Mouse (Mus musculus) C2C12 (cell line): Measurements from ENCODE around the gene Bfsp2. TPM values are rescaled to one million over a fixed set of nuclear protein-coding genes. Genes with fewer than 3 reads are reported as not detected.

Experiments
- H3K27me3 ChIP-seq: one replicate; pipeline ENCODE4 v1.6.1; 2011; ENCODE audit not compliant: control insufficient read depth, insufficient read depth, insufficient read length
- H3K36me3 ChIP-seq: one replicate; pipeline ENCODE4 v1.6.1; 2011; ENCODE audit not compliant: control insufficient read depth, insufficient read depth
- H3K4me3 ChIP-seq: one replicate; pipeline ENCODE4 v1.5.1; 2011; ENCODE audit warnings: mild to moderate bottlenecking, control low read depth; ENCODE audit not compliant: poor library complexity, insufficient read depth, severe bottlenecking
- H3K79me2 ChIP-seq: one replicate; pipeline ENCODE4 v1.6.1; 2011; ENCODE audit not compliant: control insufficient read depth, insufficient read depth
- H3K79me3 ChIP-seq: one replicate; pipeline ENCODE4 v1.6.1; 2011; ENCODE audit warnings: low read depth, control low read depth
- H3ac ChIP-seq: one replicate; pipeline ENCODE3; 2011; ENCODE audit warnings: low read depth; ENCODE audit not compliant: control insufficient read depth, insufficient read length
- CEBPB ChIP-seq: IDR thresholded peaks from one replicate; pipeline ENCODE4 v1.6.1; 2011; ENCODE audit warnings: low read depth, mild to moderate bottlenecking, control low read depth, moderate library complexity
- CTCF ChIP-seq: IDR thresholded peaks from one replicate; pipeline ENCODE4 v1.5.1; 2011; ENCODE audit not compliant: control insufficient read depth, insufficient read depth, insufficient read length
- FOSL1 ChIP-seq: IDR thresholded peaks from one replicate; pipeline ENCODE4 v1.8.0; 2011; ENCODE audit warnings: mild to moderate bottlenecking, low read length; ENCODE audit not compliant: poor library complexity, insufficient read depth, severe bottlenecking
- MAX ChIP-seq: IDR thresholded peaks from one replicate; pipeline ENCODE4 v1.6.1; 2011; ENCODE audit warnings: mild to moderate bottlenecking, control low read depth
- MYOD1 ChIP-seq: IDR thresholded peaks from one replicate; pipeline ENCODE4 v1.6.1; 2011; ENCODE audit warnings: low read depth; ENCODE audit not compliant: control insufficient read depth, insufficient read length
- MYOG ChIP-seq: IDR thresholded peaks from one replicate; pipeline ENCODE4 v1.6.1; 2011; ENCODE audit not compliant: control insufficient read depth, insufficient read length; ENCODE audit errors: extremely low read depth
- USF1 ChIP-seq: IDR thresholded peaks from one replicate; pipeline ENCODE4 v1.6.1; 2011; ENCODE audit warnings: low read depth, mild to moderate bottlenecking, control low read depth, moderate library complexity
- polyA plus RNA-seq: library from polyadenylated mRNA; unstranded; fragments of >200 nt; fragmentation: generic; extraction: Trizol; gene quantifications from one replicate; pipeline ENCODE4 v1.2.1, GENCODE M21; 2012; ENCODE audit warnings: missing spikeins

Gene Bfsp2
- polyA plus RNA-seq, 1 experiment: 0.22 TPM

GRCm38 (mm10) chr9:103391796-103392372 lies 88.3 kb downstream of the Bfsp2 start:
- no peaks in the 10 kb centered on the region for H3K79me2 ChIP-seq
- H3K4me3 ChIP-seq: no peak overlapping the region
- H3K79me3 ChIP-seq: no peaks in the 10 kb centered on the region
- H3ac ChIP-seq: no peak overlapping the region
- no peaks in the 10 kb centered on the region for H3K27me3 ChIP-seq
- no peaks in the 10 kb centered on the region for H3K36me3 ChIP-seq
- TF ChIP-seq MYOG: no peak
- TF ChIP-seq CEBPB: no peak

GRCm38 (mm10) chr9:103389261-103389660 lies 91.0 kb downstream of the Bfsp2 start:
- H3K4me3 ChIP-seq: no peak overlapping the region
- no peak overlapping the region for H3ac ChIP-seq
- no peaks in the 10 kb centered on the region for H3K36me3 ChIP-seq
- H3K79me3 ChIP-seq: no peaks in the 10 kb centered on the region
- TF ChIP-seq USF1 (no peak), MYOD1 (no peak), CEBPB (no peak), FOSL1 (no peak), MAX (no peak)
- no peaks in the 10 kb centered on the region for H3K27me3 ChIP-seq
- no peaks in the 10 kb centered on the region for H3K79me2 ChIP-seq

- Histone ChIP-seq H3K79me3 (no peaks in the 10 kb centered on the region), H3K4me3 (no peak overlapping the region)
- TF ChIP-seq CTCF: no peak
- TF ChIP-seq MYOG: no peak
- TF ChIP-seq MAX: no peak
- TF ChIP-seq FOSL1: no peak
Observed at GRCm38 (mm10) chr9:103387011-103387653, 93.1 kb downstream of the Bfsp2 start.

GRCm38 (mm10) chr9:103386573-103386972 lies 93.6 kb downstream of the Bfsp2 start:
- no peaks in the 10 kb centered on the region for H3K27me3 ChIP-seq
- no peaks in the 10 kb centered on the region for H3K36me3 ChIP-seq
- no peaks in the 10 kb centered on the region for H3K79me2 ChIP-seq
- no peaks in the 10 kb centered on the region for H3K79me3 ChIP-seq
- H3ac ChIP-seq: no peak overlapping the region
- no peak for TF ChIP-seq MAX
- TF ChIP-seq FOSL1: no peak
- TF ChIP-seq USF1: no peak
- no peak for TF ChIP-seq CEBPB
- H3K4me3 ChIP-seq: no peak overlapping the region

More at GRCm38 (mm10) chr9:103387011-103387653, 93.1 kb downstream of the Bfsp2 start:
- Histone ChIP-seq H3K27me3 (no peaks in the 10 kb centered on the region), H3ac (no peak overlapping the region), H3K36me3 (no peaks in the 10 kb centered on the region), H3K79me2 (no peaks in the 10 kb centered on the region)

- Histone ChIP-seq H3K4me3 (no peak overlapping the region), H3K79me2 (no peaks in the 10 kb centered on the region), H3K79me3 (no peaks in the 10 kb centered on the region), H3K27me3 (no peaks in the 10 kb centered on the region), H3K36me3 (no peaks in the 10 kb centered on the region), H3ac (no peak overlapping the region)
- TF ChIP-seq MYOG: no peak
- no peak for TF ChIP-seq MAX
- no peak for TF ChIP-seq CTCF
- TF ChIP-seq MYOD1: no peak
- TF ChIP-seq FOSL1: no peak
- TF ChIP-seq USF1: no peak
- no peak for TF ChIP-seq CEBPB
Observed at GRCm38 (mm10) chr9:103385600-103385999, 94.6 kb downstream of the Bfsp2 start.

GRCm38 (mm10) chr9:103384141-103384796 lies 96.0 kb downstream of the Bfsp2 start:
- Histone ChIP-seq H3K36me3 (no peaks in the 10 kb centered on the region), H3K4me3 (no peak overlapping the region), H3K79me3 (no peaks in the 10 kb centered on the region), H3K27me3 (no peaks in the 10 kb centered on the region), H3ac (no peak overlapping the region), H3K79me2 (no peaks in the 10 kb centered on the region)
- TF ChIP-seq CTCF (no peak), CEBPB (no peak), MAX (no peak), FOSL1 (no peak), MYOG (no peak), USF1 (no peak), MYOD1 (no peak)
